Mouse (Mus musculus) sigmoid colon, adult 10 weeks (tissue): ENCODE results near the gene Ptov1. TPM values are rescaled to one million over a fixed set of nuclear protein-coding genes. Genes with fewer than 3 reads are reported as not detected.

Experiments used
- polyA plus RNA-seq: library from polyadenylated mRNA; stranded (reverse); fragments of 350-450 nt; fragmentation: Illumina TruSeq; extraction: RNeasy Lipid Tissue Mini Kit (QIAGEN cat#74804); gene quantifications from one replicate; pipeline ENCODE4 v1.2.3, GENCODE M21; 2014; ENCODE audit warnings: low read depth, low replicate concordance

The Ptov1 gene
- polyA plus RNA-seq: not detected

GRCm38 (mm10) chr7:44869697-44870528, at the start of gene Ptov1:
Gene Ptov1, minus strand, starts transcription at chr7:44869788.

GRCm38 (mm10) chr7:44895593-44896434, 26.2 kb upstream of the Ptov1 start, which contains the start of gene Fuz:
Gene Fuz, plus strand, starts transcription at chr7:44896079.

GRCm38 (mm10) chr7:44892276-44892921, 22.8 kb upstream of the Ptov1 start, which contains the start of gene Med25:
Gene Med25, minus strand, starts transcription at chr7:44892712.

GRCm38 (mm10) chr7:44857042-44857552, 12.5 kb downstream of the Ptov1 start, which contains the start of gene Pnkp:
Gene Pnkp, plus strand, starts transcription at chr7:44857139.

GRCm38 (mm10) chr7:44848561-44849415, 20.8 kb downstream of the Ptov1 start, which contains the start of the genes Akt1s1 and Tbc1d17:
Gene Akt1s1, plus strand, starts transcription at chr7:44848991.
Gene Tbc1d17, minus strand, starts transcription at chr7:44849079.

GRCm38 (mm10) chr7:44816470-44817021, 53.0 kb downstream of the Ptov1 start, which contains the start of gene Atf5:
Gene Atf5, minus strand, starts transcription at chr7:44816658.

GRCm38 (mm10) chr7:44815721-44816469, 53.7 kb downstream of the Ptov1 start, which contains the start of the genes Nup62 and Il4i1:
Gene Nup62, plus strand, starts transcription at chr7:44816088.
Gene Il4i1, plus strand, starts transcription at chr7:44816387.

Other genes starting within 250 kb of the Ptov1 start
- 2.9 TPM for gene Myh14, start 198.9 kb downstream of the Ptov1 start, polyA plus RNA-seq
- not detected for gene Izumo2, start 161.0 kb downstream of the Ptov1 start, polyA plus RNA-seq
- gene Vrk3, start 121.4 kb downstream of the Ptov1 start, polyA plus RNA-seq: 16.2 TPM
- 0.35 TPM for gene Zfp473, start 118.7 kb downstream of the Ptov1 start, polyA plus RNA-seq
- 4.4 TPM for gene Nup62, start 53.7 kb downstream of the Ptov1 start, polyA plus RNA-seq
- gene Il4i1, start 53.4 kb downstream of the Ptov1 start, polyA plus RNA-seq: not detected
- gene Atf5, start 53.1 kb downstream of the Ptov1 start, polyA plus RNA-seq: 3.8 TPM
- gene Akt1s1, start 20.8 kb downstream of the Ptov1 start, polyA plus RNA-seq: 1.7 TPM
- gene Tbc1d17, start 20.7 kb downstream of the Ptov1 start, polyA plus RNA-seq: 1.0 TPM
- gene Pnkp, start 12.6 kb downstream of the Ptov1 start, polyA plus RNA-seq: 0.19 TPM
- 2.7 TPM for gene Med25, start 22.9 kb upstream of the Ptov1 start, polyA plus RNA-seq
- 3.2 TPM for gene Fuz, start 26.3 kb upstream of the Ptov1 start, polyA plus RNA-seq
- gene Ap2a1, start 59.7 kb upstream of the Ptov1 start, polyA plus RNA-seq: 19.4 TPM
- gene Tsks, start 73.4 kb upstream of the Ptov1 start, polyA plus RNA-seq: not detected
- gene Cpt1c, start 105.1 kb upstream of the Ptov1 start, polyA plus RNA-seq: 0.44 TPM
- gene Prmt1, start 116.8 kb upstream of the Ptov1 start, polyA plus RNA-seq: 3.3 TPM
- 24.0 TPM for gene Irf3, start 127.9 kb upstream of the Ptov1 start, polyA plus RNA-seq
- 0.76 TPM for gene Bcl2l12, start 128.9 kb upstream of the Ptov1 start, polyA plus RNA-seq
- 6.3 TPM for gene Scaf1, start 146.6 kb upstream of the Ptov1 start, polyA plus RNA-seq
- gene Rras, start 148.2 kb upstream of the Ptov1 start, polyA plus RNA-seq: 3.2 TPM
- 0.22 TPM for gene Prr12, start 183.1 kb upstream of the Ptov1 start, polyA plus RNA-seq
- 6.3 TPM for gene Nosip, start 192.6 kb upstream of the Ptov1 start, polyA plus RNA-seq
- gene Prrg2, start 192.9 kb upstream of the Ptov1 start, polyA plus RNA-seq: 10.9 TPM
- not detected for gene Rcn3, start 222.4 kb upstream of the Ptov1 start, polyA plus RNA-seq
- gene Fcgrt, start 234.1 kb upstream of the Ptov1 start, polyA plus RNA-seq: 8.9 TPM